Mouse (Mus musculus): ENCODE data around the gene Kiss1r.

Kiss1r gene

GRCm38 (mm10) chr10:79921572-79921971 is 4.8 kb downstream of the Kiss1r start:
- no peak for DNase-seq (ENCODE audit: extremely low spot score, low read depth, low spot score)

- DNase-seq (ENCODE audit: extremely low spot score, low read depth, low spot score): peak; percentile 67
Measured at GRCm38 (mm10) chr10:79924998-79925784, 8.4 kb downstream of the Kiss1r start.

DNA sequence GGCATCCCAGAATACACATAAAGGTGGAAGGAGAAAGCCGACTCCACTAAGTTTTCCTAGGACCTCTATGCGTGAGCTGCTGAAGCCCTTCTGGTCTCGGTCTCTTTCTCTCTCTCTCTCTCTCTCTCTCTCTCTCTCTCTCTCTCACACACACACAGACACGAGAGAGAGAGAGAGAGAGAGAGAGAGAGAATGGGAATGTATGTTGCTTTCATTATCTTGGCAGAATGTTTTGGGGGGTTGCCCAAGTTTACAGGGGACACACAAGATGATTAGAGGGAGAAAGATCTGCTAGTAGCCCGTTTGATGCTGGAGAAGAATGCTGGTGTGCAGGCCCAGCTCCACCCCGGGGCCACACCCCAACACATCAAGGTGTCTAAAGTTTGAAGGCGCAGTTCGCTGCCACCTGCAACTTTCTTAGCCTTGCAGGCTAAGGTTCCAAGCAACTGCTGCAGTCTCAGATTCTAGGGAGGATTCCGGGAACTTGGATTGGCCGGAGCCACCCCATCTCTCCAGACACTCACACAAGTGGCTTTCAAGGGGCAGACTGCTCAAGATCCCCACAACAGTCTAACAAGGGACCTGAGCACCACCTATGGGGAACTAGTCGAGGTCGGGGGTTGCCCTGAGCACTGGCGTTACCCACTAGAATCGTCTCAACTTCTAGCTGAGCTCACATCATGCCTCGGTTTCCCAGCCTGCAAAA is 9.2 kb downstream of the Kiss1r start:
- DNase-seq (ENCODE audit: extremely low spot score, low read depth, low spot score): no peak

DNA sequence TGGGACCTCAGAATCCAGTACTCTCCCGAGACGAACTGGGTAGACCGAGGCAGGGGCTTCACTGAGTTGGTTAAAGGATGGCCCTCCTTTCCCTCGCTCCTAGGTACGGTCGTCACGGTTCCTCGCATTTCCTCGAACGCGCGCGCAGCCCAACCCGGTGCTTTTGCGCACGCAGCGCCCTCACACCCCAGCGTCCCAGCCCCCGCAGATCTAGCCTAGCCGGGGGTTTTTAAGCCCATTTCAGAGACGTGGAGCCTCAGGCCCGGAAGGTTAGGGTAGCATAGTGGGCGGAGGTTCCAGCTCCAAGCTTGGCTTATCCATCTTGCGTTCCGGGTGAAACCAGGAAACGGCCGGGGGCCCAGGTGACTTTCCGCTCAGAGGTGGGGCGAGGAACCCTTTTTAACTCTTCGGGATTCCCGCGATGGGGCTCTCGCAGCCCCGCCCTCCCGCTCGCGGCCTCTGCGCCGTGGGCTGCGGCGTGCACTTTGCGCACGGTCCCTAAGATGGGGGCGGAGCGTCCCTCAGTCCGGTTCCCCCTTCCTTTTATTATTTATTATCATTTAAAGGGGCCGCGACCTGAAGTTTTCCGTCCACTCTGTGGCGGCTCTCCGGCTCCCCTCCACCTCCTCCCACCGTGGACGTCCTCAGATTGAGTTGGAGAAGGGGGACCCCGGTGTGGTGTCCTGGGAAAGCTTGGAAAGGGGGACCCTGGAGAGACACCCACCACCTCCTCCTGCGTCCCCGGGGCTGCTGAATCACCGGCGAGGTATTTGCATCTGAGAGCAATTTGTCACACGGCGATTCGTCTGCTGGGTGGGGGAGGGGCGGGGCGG is 9.9 kb downstream of the Kiss1r start, which contains the start of gene Arid3a:
Gene Arid3a, plus strand, starts transcription at position 553 of the 833 bp plus-strand sequence.
- peak; percentile 79 for DNase-seq (ENCODE audit: extremely low spot score, low read depth, low spot score)

DNA sequence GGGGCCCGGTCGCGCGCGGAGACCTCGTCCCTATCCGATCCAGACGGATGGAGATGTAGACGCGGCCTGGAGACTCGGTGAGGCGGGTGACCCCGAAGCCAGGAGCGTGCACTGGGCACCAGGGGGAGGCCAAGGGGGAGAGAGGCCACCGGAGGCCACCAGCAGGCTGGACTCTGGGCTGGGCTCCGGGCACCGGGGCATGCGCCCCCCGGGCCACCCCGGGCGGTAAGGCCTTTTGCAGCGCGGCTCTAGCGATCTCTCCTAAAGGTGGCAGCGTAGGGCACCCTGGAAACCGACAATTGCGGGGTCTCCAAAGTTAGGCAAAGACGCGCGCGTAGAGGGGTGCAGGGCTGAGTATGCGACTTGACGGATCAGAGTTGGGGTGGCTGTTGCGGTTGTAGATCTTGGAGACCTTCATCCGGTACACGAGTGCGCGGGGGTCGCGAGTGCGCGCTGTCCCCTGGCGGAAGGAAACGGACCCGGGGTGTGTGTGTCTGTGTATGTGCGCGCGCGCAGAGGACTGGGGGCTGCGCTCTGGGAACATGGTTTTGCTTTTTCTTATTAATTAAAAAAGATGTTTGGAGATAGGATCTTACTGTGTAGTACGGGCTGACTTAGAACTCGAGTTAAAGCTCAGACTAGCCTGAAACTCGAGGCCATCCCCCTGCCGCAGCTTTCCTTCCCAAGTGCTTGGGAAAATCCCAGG is 10.7 kb downstream of the Kiss1r start:
- no peak for DNase-seq (ENCODE audit: extremely low spot score, low read depth, low spot score)

DNA sequence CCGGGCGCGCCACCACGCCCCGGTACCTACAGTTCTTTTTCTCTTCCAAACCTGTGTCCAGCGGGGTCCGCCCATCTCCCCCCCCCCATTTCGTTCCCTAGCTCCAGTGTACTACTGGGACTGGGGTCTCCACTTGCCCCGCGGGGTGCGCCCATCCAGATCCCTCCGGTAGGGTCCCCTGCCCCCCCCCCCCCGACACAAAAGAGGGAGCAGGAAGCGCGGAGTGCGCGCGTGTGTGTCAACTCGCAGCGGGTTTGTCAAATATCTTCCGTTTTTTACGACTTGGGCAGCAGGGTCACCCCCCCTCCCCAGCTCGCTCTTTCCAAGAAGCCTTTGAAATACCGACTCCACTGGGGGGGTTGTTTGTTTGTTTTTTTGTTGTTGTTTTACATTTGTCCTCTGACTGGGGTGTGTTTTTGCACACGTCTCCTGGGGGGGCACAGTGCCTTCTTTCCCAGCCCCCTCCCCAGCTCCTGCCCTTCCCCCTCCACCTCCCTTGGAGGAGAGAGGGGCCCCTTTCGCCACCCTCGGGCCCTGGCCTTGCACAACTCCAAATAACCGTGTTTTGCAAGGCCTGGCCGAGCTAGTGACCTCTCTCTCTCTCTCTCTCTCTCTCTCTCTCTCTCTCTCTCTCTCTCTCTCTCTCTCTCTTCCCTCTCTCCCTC is 11.4 kb downstream of the Kiss1r start:
- no peak for DNase-seq (ENCODE audit: extremely low spot score, low read depth, low spot score)

GRCm38 (mm10) chr10:79928907-79929701 is 12.3 kb downstream of the Kiss1r start:
- no peak for DNase-seq (ENCODE audit: extremely low spot score, low read depth, low spot score)

DNA sequence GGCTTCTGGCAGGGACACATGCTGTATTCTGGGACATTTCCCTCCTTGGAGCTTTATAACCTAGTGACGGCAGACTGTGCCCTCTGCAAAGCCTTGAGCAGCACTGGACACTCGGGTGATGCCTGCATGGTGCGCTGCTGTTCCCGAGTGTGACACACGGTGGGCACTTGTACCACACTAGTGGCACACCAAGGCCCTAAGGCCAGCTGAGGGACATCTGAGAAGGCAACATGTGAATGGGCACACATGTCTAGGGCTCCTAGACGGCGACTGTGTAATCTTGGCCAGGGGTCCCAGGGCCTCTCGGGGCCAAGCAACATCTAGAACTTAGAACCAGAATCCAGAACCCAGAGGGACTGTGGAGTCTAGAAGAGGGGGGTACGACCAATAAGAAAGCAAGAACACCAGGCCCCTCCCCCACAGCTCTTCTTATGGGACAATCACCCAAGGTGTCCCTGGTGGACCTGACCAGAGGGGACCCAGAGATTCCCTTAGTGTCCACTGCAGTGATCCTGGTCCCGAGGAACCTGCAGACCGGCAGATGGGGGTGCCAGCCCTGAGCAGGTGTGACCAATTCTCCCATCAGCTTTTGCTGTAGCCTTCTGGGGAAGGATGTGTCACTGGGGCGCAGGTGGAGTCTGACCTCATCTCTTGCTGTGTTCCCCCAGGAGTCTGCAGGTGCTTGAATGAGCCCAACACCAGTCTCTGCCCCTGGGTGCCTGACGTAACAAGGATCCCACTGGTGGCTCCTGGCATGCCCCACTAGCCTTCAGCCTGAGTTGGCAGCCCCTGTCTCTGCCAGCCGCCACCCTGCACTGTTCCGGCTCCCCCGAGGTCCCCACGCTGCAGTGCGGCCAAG is 13.4 kb downstream of the Kiss1r start:
- no peak for DNase-seq (ENCODE audit: extremely low spot score, low read depth, low spot score)

DNA sequence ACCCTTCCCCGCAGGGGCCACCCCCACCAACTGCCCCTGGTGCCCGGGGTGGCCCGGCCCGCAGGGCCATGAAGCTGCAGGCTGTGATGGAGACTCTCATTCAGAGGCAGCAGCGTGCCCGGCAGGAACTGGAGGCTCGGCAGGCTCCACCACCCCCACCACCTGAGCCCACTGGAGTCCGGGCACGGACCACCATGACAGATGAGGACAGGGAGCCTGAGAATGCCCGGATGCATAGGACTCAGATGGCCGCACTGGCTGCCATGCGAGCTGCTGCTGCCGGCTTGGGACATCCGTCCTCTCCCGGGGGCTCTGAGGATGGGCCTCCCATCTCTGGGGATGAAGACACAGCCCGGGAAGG is 14.0 kb downstream of the Kiss1r start:
- no peak for DNase-seq (ENCODE audit: extremely low spot score, low read depth, low spot score)

GRCm38 (mm10) chr10:79931797-79932196 is 15.0 kb downstream of the Kiss1r start:
- DNase-seq (ENCODE audit: extremely low spot score, low read depth, low spot score): no peak

DNA sequence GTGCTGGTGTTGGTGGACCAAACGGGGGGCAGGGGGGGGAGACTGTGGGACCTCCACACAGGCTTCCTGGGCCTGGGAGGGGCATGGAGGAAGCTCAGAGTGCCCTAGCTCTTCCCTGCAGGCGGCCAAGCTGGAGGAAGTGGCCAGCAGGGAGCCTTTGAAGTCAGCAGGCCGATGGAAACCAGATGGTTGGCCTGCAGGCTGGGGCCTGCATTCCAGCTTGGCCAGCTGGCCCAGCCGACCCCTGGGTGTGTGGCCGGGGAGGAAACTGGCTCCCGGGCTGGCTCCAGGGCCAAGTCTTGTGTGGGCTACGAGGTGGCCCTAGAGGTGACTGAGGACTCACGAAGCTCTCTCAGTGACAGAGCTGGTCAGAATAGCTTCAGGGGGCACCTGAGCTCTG is 16.0 kb downstream of the Kiss1r start:
- DNase-seq (ENCODE audit: extremely low spot score, low read depth, low spot score): no peak

GRCm38 (mm10) chr10:79933145-79933679 is 16.4 kb downstream of the Kiss1r start:
- DNase-seq (ENCODE audit: extremely low spot score, low read depth, low spot score): no peak

DNA sequence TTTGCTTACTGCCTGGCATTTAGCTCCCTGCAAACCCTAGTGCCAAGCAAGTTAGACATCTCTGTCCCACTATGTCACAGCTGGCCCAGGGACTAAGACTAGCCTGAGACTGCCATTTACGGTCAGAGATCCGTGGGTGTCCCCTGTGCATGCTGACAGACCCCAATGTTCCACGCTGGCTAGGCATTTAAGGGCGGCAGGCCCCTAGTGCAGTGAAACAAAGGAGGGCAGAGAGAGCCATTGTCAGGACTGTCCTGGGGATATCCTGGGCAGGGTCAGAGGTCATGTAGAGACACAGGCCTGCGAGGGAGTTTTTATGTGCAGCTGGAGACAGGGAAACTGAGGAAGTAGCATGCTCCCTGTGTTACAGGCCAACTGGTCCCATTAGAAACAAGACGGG is 17.1 kb downstream of the Kiss1r start:
- no peak for DNase-seq (ENCODE audit: extremely low spot score, low read depth, low spot score)

GRCm38 (mm10) chr10:79934272-79934721 is 17.5 kb downstream of the Kiss1r start:
- DNase-seq (ENCODE audit: extremely low spot score, low read depth, low spot score): no peak

GRCm38 (mm10) chr10:79934794-79935569 is 18.2 kb downstream of the Kiss1r start:
- DNase-seq (ENCODE audit: extremely low spot score, low read depth, low spot score): no peak

- no peak for DNase-seq (ENCODE audit: extremely low spot score, low read depth, low spot score)
Measured at GRCm38 (mm10) chr10:79936284-79936910, 19.6 kb downstream of the Kiss1r start.

GRCm38 (mm10) chr10:79936911-79937441 is 20.2 kb downstream of the Kiss1r start:
- DNase-seq (ENCODE audit: extremely low spot score, low read depth, low spot score): no peak

Data from hindlimb bud, embryonic 11.5 days (tissue).